Mouse (Mus musculus) ES-Bruce4 (cell line): ENCODE measurements at regions not wholly inside any gene's neighbourhood (a gene's known extent, or its start where the extent isn't known, plus 50 kb on each side); places are given as distances from the start of the nearest gene placed in this dataset.

ENCODE experiments used
- CTCF ChIP-seq: IDR thresholded peaks from one replicate; pipeline ENCODE4 v1.8.1; 2011; ENCODE audit warnings: low read depth, low read length
- POLR2A ChIP-seq: IDR thresholded peaks from one replicate; pipeline ENCODE4 v1.8.1; 2011; ENCODE audit warnings: low read length; ENCODE audit not compliant: insufficient read depth

DNA sequence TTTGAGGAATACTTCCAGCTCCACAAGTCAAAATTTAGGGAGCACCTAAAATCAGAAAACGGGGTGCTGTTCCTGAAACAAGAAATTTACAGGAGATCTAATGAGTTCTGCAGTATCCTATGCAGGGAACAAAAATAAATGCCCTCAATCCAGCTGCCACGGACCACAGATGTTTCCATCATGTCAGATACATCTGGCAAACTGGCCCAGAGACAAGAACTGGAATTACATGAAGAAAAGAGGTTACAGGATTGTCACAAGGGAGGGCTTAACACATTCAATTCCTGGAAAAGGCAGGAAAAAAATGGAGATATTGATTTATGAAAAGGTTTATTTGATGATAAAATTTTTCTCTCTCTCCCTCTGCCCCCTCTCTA is 62.3 kb upstream of the Fam184a start:
- TF ChIP-seq CTCF (no peak), POLR2A (no peak)
